Mouse (Mus musculus): ENCODE measurements around the gene Cacng4.

The Cacng4 gene

DNA sequence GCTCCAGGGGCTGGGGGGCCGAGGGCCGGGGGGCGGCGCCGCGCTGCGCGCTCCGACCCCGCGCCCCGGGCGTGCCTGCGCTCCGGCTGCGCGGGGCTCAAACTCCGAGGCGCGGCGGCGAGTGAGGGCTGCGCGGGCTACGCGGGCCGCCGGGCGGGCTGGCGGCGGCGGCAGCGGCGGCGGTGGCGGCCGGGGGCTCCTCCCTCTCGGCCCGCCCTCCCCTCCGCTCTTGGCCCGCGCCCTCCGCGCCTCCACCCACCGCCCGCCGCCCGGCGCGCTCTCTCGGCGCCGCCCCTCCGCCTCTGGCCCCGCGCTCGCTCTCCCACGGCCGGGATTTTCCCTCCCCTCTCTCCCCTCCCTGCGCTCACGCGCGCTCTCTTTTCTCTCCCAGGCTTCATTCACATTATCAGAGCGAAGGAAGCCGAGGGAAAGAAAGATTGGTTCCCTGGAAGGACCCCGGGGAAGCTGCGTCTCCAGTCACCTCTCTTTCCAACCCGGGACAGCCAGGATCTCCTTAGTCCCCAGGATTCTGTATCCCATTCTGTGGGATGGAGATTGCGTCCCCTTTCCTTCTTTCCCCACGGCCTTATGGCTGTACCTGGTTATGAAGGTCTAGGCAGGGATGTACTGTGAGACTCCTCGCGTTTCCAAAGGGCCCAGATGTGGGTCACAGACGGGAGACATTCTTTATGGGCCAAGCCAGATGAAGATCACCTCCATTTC lies at the start of gene Cacng4:
TSS of gene Cacng4 (minus strand) at position 11 of the 723 bp plus-strand sequence.
- no peak for DNase-seq

DNA sequence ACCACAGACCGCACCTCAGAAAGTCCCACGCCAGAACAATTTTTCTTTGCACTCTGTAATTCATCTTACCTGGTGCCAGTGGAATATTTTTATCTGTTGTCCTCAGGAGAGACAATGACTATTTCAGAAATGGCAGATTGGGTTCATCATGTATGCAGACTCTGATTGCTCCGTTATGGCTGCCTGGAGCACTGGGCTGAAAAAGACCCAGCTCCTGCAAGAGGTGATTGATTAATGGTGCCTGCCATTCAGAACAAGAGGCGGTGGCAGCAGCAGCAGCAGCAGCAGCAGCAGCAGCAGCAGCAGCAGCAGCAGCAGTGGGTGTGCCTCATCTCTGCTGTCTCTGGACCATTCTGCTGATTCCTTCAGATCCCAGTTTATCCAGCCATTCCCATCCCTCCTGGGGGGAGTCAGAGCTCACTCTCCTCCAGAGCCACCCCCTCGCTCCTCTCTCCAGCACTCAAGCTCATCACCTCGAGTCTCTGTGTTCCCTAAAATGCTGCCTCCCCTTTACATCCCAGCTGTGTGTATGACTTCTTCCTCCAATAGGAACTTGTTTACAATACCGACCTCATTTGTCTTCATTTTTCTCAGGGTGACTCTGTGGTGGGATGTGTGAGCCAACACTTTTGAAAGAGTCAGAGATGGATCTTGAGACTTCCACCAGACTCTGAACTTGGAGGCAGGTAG lies 39.1 kb upstream of the Cacng4 start:
- DNase-seq = no peak

DNA sequence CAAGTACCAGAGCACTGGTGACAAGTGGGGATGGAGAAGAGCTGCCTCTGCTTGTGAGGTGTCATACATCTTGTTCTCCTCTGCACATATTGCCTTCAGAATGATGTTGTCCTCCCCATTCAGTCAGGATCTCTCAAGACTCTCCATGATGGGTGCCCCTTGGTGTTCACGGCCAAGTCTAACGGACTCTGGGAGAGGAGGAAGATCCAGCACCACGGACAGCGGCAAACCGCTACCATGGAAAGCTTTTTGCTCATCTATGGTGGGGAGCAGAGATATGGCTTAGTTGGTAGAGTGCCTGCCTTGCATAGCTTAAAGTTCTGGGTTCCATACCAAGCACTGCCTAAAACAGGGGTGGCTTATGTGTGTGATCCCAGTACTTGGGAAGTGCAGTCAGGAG lies 22.8 kb upstream of the Cacng4 start:
- DNase-seq = no peak

DNA sequence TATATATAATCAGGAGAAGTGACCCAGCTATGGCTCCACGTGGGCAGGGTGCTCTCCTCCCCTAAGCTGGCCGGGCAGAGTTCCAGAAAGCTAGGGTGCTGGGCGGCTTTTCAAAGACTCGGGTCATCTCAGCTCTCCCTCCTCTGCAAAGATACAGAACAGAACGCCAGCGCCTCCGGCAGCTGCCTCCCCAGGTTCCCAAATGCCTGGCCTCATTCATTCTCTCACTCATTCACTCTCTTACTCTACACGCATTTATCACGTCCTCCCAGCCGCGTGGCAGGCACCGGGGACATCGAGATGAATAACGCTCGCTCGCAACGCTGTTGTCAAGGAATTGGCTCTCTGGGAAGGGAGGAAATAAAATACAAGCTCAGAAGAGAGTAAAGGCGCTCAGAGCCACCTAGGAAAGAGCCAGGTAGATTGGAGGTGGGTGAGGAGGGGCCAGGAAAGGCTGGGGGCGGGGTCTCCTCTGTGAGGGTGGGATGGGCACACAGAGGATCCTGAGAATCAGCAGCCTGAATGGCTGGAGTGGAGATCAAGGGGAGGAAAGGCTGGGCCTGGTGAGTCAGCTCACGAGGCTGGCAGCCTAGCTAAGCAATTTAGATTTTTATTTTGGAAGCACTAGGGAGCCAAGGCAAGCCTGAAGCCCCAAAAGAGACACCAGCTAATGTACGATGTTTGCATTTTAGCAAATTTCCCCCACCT lies 18.7 kb upstream of the Cacng4 start:
- DNase-seq = peak in 1 of 2 experiments; percentile 14

DNA sequence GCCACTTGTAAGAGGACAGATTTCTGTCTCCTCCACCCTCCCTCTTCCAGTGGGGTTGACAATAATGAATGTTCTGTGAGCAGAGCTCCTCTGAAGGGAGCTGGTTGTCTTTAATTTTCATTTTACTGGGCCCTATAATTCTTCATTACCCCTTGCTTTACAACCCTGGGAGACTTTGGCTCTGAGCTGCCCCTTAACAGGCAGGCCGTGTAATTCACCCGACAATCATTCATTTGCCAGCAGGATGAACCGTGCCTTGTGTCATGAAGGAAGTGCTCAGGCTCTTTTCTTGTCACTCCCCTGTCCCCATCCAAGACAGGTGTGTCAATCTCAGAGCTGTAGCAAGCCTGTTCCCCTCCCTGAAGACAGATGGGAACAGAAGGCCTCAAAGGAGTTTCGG lies 18.1 kb upstream of the Cacng4 start:
- no peak for DNase-seq

- peak in 1 of 2 experiments; percentile 8 for DNase-seq
Measured at GRCm38 (mm10) chr11:107808508-107808907, 14.2 kb upstream of the Cacng4 start.

GRCm38 (mm10) chr11:107806058-107806457 lies 11.7 kb upstream of the Cacng4 start:
- no peak for DNase-seq

DNA sequence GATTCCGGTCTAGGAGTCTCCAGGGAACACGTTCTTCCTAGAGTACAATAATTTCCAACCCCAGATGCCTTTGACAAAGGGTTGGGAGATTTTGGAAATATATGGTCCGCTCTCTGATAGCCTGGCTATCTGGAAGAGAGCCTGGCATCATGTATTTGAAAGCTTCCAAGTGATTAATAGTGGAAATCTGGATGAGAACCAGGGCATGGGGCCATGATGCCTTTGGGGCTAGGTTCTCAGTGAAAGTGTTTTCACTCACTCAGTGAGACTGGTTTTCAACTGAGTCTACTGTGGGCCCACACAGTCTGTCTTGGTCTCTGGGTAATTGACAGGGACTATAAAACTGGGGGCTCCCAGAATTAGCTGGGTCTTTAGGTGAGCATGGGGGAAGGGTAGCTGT lies 7.6 kb upstream of the Cacng4 start:
- no peak for DNase-seq

GRCm38 (mm10) chr11:107799331-107799730 lies 5.0 kb upstream of the Cacng4 start:
- no peak for DNase-seq

DNA sequence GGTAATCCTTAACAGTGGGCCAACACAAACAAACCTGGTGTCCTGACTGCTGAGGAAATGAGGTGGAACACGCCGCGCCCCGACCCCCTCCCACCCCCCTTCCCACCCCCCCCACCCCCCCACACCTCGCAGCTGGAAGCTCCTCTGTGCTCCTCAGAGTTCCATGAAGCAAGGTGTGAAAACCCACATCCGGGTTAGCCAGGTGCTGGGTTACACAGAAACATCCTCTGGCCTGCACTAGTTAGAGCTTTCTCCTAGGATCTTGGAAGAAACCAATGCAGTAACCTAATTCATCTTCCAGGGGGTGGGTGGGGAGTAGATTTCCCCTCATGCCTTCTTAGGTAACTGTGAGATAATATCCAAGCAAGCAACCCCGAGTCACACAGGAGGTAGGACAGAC lies 2.0 kb upstream of the Cacng4 start:
- DNase-seq = no peak

GRCm38 (mm10) chr11:107795384-107796035 lies 1.2 kb upstream of the Cacng4 start:
- no peak for DNase-seq

- DNase-seq = no peak
Measured at GRCm38 (mm10) chr11:107794103-107794493, 259 bp downstream of the Cacng4 start.

DNA sequence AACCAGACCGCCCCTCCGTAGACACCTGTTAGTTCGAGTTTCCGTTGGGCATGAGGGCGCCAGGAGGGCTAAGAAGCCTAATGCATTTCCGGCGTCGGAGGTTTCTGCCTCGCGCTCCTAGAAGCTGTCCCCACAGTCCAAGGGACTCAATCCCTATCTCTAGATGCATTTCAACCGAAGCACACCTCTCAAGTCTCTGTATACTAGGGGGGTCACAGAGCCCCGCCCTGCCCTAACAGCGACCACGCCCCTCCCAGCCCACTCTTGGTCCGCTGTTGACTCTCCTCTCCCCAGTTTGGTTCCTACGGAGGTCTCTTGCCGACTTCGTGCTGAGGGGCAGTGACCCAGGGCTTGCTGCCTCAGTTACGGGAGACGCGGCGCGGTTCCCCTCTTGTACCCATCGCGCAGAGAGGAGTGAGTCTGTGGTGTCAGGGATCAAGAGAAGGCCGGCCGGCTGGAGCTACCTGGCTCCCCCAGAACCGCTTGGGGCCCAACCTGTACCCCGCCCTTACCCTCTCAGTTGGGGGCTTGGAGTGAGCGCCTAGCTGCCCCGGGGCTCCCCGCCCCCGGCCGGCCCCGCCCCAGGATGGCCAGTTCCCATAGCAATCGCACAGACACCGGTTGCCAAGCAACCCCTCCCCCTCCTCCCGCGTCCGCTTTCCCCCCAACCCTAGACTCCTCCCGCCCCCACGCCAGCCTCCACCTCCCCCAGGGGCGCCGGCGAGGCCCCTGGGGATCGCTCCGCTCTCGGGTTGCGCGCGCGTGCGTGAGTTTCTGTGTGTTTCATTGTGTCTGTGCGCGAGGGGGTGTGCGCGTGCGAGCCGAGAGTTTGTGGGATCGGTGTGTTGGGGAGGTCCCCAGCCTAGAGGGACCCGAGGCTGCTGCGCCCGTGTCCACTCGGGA lies 906 bp downstream of the Cacng4 start:
- DNase-seq = no peak

GRCm38 (mm10) chr11:107792136-107792535 lies 2.2 kb downstream of the Cacng4 start:
- DNase-seq = no peak

GRCm38 (mm10) chr11:107785761-107786160 lies 8.6 kb downstream of the Cacng4 start:
- no peak for DNase-seq

- DNase-seq = no peak
Measured at GRCm38 (mm10) chr11:107785288-107785687, 9.1 kb downstream of the Cacng4 start.

DNA sequence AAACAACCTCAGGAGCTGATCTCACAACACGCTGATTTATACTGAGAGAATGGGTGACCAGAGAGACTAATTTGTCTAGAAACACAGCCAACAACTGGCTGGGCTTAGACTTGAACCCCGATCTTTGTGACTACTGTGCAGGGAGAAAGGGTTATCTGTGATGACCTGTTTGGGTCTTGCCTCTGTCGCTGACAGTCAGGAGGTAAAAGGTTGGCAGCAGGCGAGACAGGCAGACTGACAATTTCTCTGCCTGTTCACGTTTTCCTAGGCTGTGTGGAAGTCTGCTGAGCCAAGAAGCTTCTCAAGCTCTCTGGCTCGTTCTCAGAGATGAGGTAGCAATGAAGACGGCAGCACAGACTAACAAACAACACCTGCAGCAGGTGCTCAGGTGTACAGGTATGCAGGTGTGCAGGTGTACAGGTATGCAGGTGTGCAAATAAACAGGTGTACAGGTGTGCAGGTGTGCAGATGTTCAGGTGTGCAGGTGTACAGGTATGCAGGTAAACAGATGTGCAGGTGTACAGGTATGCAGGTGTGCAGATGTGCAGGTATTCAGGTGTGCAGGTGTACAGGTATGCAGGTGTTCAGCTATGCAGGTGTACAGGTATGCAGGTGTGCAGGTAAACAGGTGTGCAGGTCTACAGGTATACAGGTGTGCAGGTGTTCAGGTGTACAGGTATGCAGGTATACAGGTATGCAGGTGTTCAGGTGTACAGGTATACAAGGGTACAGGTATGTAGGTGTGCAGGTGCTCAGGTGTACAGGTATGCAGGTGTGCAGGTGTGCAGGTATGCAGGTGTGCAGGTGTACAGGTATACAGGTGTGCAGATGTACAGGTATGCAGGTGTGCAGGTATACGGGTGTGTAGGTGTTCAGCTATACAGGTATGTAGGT lies 10.2 kb downstream of the Cacng4 start:
- DNase-seq = no peak

GRCm38 (mm10) chr11:107782591-107782990 lies 11.8 kb downstream of the Cacng4 start:
- no peak for DNase-seq

- DNase-seq = no peak
Measured at GRCm38 (mm10) chr11:107778859-107779258, 15.5 kb downstream of the Cacng4 start.

- no peak for DNase-seq
Measured at GRCm38 (mm10) chr11:107777487-107777886, 16.9 kb downstream of the Cacng4 start.

DNA sequence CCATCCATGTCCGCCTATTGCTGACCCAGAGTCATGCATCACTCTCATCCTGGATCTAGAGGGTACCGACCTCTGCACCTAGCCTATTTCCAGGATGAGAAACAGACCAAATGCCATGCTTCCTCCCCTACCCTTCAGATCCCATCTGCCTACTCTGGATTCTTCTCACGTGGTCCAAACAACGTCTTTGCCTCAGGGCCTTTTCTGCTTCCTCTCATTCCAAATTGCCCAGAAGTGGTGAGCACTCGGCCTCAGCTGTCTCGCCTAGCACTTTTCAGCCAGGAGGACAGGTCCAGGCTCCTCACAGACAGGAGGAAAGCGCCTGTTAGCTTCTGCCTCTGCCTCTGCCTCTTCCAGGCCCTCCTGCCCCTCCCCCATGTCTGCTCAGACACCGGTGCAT lies 21.0 kb downstream of the Cacng4 start:
- no peak for DNase-seq
